Mouse (Mus musculus) embryonic stem cell, embryonic (primary cell): ENCODE data around the gene C1ra.
"Not testable (repeated sequence)": the region's sequence is repeated elsewhere in the genome, so short reads cannot be mapped to it uniquely, and the experiment has no call there.

Source experiments
- CTCF ChIA-PET, 4 experiments: fragments of 300-600 bp in 2 of 4; fragments of 350-600 bp in 2 of 4; sonication (Branson Sonifier 250); formaldehyde crosslinking; loops; one replicate each; lab custom pipeline; 2022; ENCODE audit warnings: inconsistent platforms in 2 of 4; lab: Charles Lee
- POLR2A ChIA-PET, 4 experiments: fragments of 300-600 bp in 2 of 4; fragments of 350-600 bp in 2 of 4; sonication (Branson Sonifier 250); formaldehyde crosslinking; loops; one replicate each; lab custom pipeline; 2022; ENCODE audit warnings: antibody characterized with exemption in 4 of 4, inconsistent platforms in 1 of 4; lab: Charles Lee

C1ra gene

GRCm38 (mm10) chr6:124499914-124500566 lies 12.2 kb upstream of the C1ra start:
- ChIA-PET POLR2A (interaction anchor here in 2 of 4 experiments (0.7 to 1.4 kb wide), 2 partner anchors 8 to 241 kb away, joined by 3 read pairs; partner anchors contain the start of gene Grcc10 (in 1 of the 2)), CTCF (interaction anchor here in 1 of 4 experiments (1.4 kb wide), 1 partner anchor 19 kb away, joined by 4 read pairs; no protein-coding TSS in a partner anchor)

GRCm38 (mm10) chr6:124501473-124501872 lies 10.7 kb upstream of the C1ra start:
- CTCF ChIA-PET, result no interaction called here
- POLR2A ChIA-PET, result interaction anchor here in 1 of 4 experiments (1.9 kb wide), 1 partner anchor 9 kb away, joined by 4 read pairs; the partner anchor contains the start of gene C1rl

- ChIA-PET POLR2A (interaction anchor here in 3 of 4 experiments (0.6 to 1.9 kb wide), 3 partner anchors 8 to 10 kb away, joined by 4 read pairs; partner anchors contain the start of gene C1rl (in 2 of the 3)), CTCF (interaction anchor here in 2 of 4 experiments (0.6 to 0.7 kb wide), 2 partner anchors 9 to 1940 kb away, joined by 3 read pairs; partner anchors contain the start of gene C1rl (in 1 of the 2))
Observed at GRCm38 (mm10) chr6:124502021-124502420, 10.2 kb upstream of the C1ra start.

GRCm38 (mm10) chr6:124505028-124505427 lies 7.2 kb upstream of the C1ra start:
- POLR2A ChIA-PET, result interaction anchor here in 2 of 4 experiments (0.5 to 3.2 kb wide), 4 partner anchors 11 to 46 kb away, joined by 3 to 17 read pairs (median 4); partner anchors contain the start of gene C1rl (in 2 of the 2)
- CTCF ChIA-PET, result interaction anchor here in 2 of 4 experiments (0.5 to 1.7 kb wide), 3 partner anchors 24 to 399 kb away, joined by 3 to 4 read pairs (median 4); no protein-coding TSS in a partner anchor

GRCm38 (mm10) chr6:124506991-124507390 lies 5.2 kb upstream of the C1ra start:
- POLR2A ChIA-PET, result interaction anchor here in 3 of 4 experiments (0.5 to 3.2 kb wide), 6 partner anchors 13 to 658 kb away, joined by 3 to 17 read pairs (median 3); partner anchors contain the start of gene C1rl (in 2 of the 3)
- CTCF ChIA-PET, result interaction anchor here in 2 of 4 experiments (0.9 to 1.2 kb wide), 2 partner anchors 14 to 195 kb away, joined by 3 read pairs; partner anchors contain the start of gene C1rl (in 1 of the 2)

GRCm38 (mm10) chr6:124508292-124508691 lies 3.9 kb upstream of the C1ra start:
- CTCF ChIA-PET, result interaction anchor here in 1 of 4 experiments (1.0 kb wide), 1 partner anchor 27 kb away, joined by 4 read pairs; no protein-coding TSS in a partner anchor
- POLR2A ChIA-PET, result interaction anchor here in 2 of 4 experiments (0.5 to 1.5 kb wide), 8 partner anchors 8 to 1806 kb away, joined by 3 to 7 read pairs (median 3); partner anchors contain the start of genes C1rl (in 1 of the 2) and Grcc10 (in 1 of the 2)

GRCm38 (mm10) chr6:124509192-124509591 lies 3.0 kb upstream of the C1ra start:
- CTCF ChIA-PET, result interaction anchor here in 2 of 4 experiments (0.7 to 1.0 kb wide), 2 partner anchors 28 to 196 kb away, joined by 4 to 5 read pairs; no protein-coding TSS in a partner anchor

GRCm38 (mm10) chr6:124511936-124512335 lies 269 bp upstream of the C1ra start:
- CTCF ChIA-PET, result interaction anchor here in 3 of 4 experiments (0.6 to 1.7 kb wide), 11 partner anchors 17 to 581 kb away, joined by 3 to 6 read pairs (median 3); partner anchors contain the start of genes C1rl (in 2 of the 3), C1rb (in 1 of the 3) and C1s1 (in 1 of the 3)

More at GRCm38 (mm10) chr6:124509192-124509591, 3.0 kb upstream of the C1ra start:
- POLR2A ChIA-PET, result interaction anchor here in 1 of 4 experiments (0.7 to 1.5 kb wide), 4 partner anchors 15 to 1300 kb away, joined by 3 to 8 read pairs (median 5); no protein-coding TSS in a partner anchor

GRCm38 (mm10) chr6:124517733-124518132 lies 5.5 kb downstream of the C1ra start:
- CTCF ChIA-PET, result not testable (repeated sequence)
- POLR2A ChIA-PET, result interaction anchor here in 1 of 4 experiments (1.2 kb wide), 1 partner anchor 155 kb away, joined by 4 read pairs; no protein-coding TSS in a partner anchor

More at GRCm38 (mm10) chr6:124511936-124512335, 269 bp upstream of the C1ra start:
- POLR2A ChIA-PET, result no interaction called here

- CTCF ChIA-PET, result not testable (repeated sequence)
- POLR2A ChIA-PET, result interaction anchor here in 1 of 4 experiments (1.0 kb wide), 1 partner anchor 30 kb away, joined by 3 read pairs; the partner anchor contains the start of gene C1rl
Observed at GRCm38 (mm10) chr6:124522082-124522481, 9.9 kb downstream of the C1ra start.

GRCm38 (mm10) chr6:124527881-124528280 lies 15.7 kb downstream of the C1ra start:
- ChIA-PET POLR2A (interaction anchor here in 1 of 4 experiments (1.4 kb wide), 1 partner anchor 19 kb away, joined by 7 read pairs; no protein-coding TSS in a partner anchor), CTCF (interaction anchor here in 2 of 4 experiments (0.6 to 1.5 kb wide), 2 partner anchors 15 to 122 kb away, joined by 3 read pairs; partner anchors contain the start of gene C1s1 (in 1 of the 2))

GRCm38 (mm10) chr6:124531077-124531476 lies 18.9 kb downstream of the C1ra start:
- POLR2A ChIA-PET, result interaction anchor here in 1 of 4 experiments (0.5 kb wide), 1 partner anchor 1657 kb away, joined by 3 read pairs; the partner anchor contains the start of gene Necap1
- CTCF ChIA-PET, result no interaction called here

- POLR2A ChIA-PET, result interaction anchor here in 1 of 4 experiments (0.7 kb wide), 1 partner anchor 30 kb away, joined by 10 read pairs; no protein-coding TSS in a partner anchor
Observed at GRCm38 (mm10) chr6:124536125-124536829, 24.1 kb downstream of the C1ra start.

GRCm38 (mm10) chr6:124541176-124541575 lies 29.0 kb downstream of the C1ra start:
- POLR2A ChIA-PET, CTCF ChIA-PET: not testable (repeated sequence)

More at GRCm38 (mm10) chr6:124536125-124536829, 24.1 kb downstream of the C1ra start:
- CTCF ChIA-PET, result interaction anchor here in 1 of 4 experiments (0.7 kb wide), 1 partner anchor 52 kb away, joined by 4 read pairs; no protein-coding TSS in a partner anchor

- ChIA-PET POLR2A (interaction anchor here in 3 of 4 experiments (0.6 to 2.0 kb wide), 5 partner anchors 49 to 65 kb away, joined by 3 to 10 read pairs (median 4); partner anchors contain the start of gene C1rl (in 2 of the 3)), CTCF (interaction anchor here (0.5 to 1.6 kb wide), 13 partner anchors 15 to 389 kb away, joined by 3 to 9 read pairs (median 4); partner anchors contain the start of genes C1rl (in 3 of the 4) and Mlf2 (in 1 of the 4))
Observed at GRCm38 (mm10) chr6:124542284-124542683, 30.1 kb downstream of the C1ra start, which contains the start of gene C1s1. Gene C1s1, minus strand, starts transcription at chr6:124542359.

GRCm38 (mm10) chr6:124544466-124544865 lies 32.3 kb downstream of the C1ra start:
- POLR2A ChIA-PET, result no interaction called here
- CTCF ChIA-PET, result no interaction called here

- CTCF ChIA-PET, result no interaction called here
Observed at GRCm38 (mm10) chr6:124545425-124545824, 33.2 kb downstream of the C1ra start.

More at GRCm38 (mm10) chr6:124545425-124545824, 33.2 kb downstream of the C1ra start:
- POLR2A ChIA-PET, result interaction anchor here in 1 of 4 experiments (0.7 kb wide), 1 partner anchor 128 kb away, joined by 4 read pairs; no protein-coding TSS in a partner anchor
